Mouse (Mus musculus) left cerebral cortex, adult 9 months (tissue): ENCODE data around the gene Phyhipl.

Source experiments
- DNase-seq, 2 experiments: peaks; one replicate each; pipeline ENCODE4 v3.0.0; 2022; ENCODE audit warnings: low spot score in 2 of 2

Phyhipl gene

DNA sequence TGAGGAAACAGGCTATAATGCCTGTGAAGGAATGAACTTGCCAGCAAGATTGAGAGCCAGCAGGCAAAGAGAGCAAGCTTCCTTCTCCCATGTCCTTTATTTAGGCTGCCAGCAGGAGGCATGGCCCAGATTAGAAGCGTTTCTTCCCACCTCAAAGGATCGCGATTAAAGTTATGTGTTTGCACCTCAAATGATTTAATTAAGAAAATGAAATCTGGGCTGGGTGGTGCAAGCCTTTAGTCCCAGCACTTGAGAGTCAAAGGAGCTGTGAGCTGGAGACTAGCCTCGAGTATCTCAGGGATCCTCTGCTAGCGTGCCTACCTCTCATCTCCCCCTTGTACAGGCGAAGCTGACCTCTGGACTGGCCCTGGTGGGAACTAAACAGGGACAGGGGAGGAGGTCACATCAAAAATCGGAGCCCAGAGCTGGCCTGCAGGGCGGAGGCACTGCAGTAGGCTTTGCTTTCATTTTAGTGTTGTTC, 122.4 kb downstream of the Phyhipl start:
- DNase-seq: peak in 1 of 2 experiments; percentile 48

DNA sequence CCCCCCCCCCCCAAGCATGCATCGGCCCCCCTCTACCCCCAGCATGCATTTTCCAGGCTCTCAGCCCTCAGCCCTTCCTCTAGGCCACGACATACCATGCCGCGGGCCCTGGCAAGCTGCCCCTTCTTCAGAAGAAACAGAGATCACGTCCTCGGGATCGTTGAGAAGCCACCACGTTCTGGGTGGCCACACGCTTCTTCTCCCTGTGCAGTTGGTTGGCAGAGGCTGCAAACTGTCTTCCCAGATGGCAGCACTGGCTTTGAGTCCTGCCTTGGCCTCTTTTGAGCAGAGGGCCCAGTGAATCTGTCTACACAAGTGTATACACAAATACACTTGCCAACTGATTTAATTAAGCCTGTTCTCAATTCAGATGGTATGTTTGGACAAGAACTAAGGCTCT, 123.5 kb downstream of the Phyhipl start:
- DNase-seq: peak in 1 of 2 experiments; percentile 38

DNA sequence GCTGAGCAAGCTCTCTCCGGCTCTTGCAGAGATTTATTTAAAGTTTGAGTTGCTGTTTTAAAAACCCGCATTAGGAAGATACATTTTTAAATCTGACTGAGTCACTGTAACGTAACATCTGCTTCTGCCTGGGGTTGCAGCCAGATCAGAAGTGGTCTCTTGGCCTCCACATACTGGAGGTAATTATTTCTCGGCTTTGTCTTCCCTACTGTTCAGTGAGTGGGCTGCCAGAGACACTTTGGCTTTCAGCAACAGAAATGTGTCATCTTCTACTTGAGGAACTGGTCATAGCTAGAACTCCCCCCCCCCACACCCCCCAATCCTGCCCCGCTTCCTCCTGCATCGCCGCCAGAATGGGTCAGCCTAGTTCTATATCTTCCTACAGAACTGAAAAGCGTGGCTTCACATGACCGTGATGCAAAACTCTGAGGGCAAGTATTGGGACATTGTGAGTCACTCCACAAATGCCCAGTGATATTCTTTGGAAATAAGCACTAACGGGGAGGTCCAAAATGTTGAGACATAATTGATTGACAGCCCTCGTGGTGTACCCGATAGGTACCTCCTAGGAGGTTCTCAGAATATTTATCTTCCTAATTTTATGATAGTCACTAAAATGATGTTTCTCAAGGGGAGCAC, 125.5 kb downstream of the Phyhipl start:
- peak in 1 of 2 experiments; percentile 63 for DNase-seq

DNA sequence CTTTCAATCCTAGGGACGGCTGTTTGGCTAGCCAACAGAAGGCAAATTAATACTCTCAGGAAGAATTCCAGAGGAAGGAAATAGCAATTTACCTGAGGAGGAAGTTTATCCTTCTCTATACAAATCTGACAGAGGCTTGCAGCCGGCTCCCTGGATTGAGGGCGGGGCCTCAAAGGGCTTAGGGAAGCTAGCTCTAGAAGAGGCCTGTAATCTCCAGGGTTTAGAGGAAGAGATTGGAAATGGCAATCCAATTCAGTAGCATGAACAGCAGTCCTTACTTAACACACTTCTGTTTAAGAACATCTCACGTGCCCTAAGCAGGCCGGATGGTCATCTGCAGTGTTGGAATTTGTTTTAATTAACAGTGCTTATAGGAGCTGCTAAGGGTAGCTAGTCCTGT, 134.4 kb downstream of the Phyhipl start:
- no peak for DNase-seq

DNA sequence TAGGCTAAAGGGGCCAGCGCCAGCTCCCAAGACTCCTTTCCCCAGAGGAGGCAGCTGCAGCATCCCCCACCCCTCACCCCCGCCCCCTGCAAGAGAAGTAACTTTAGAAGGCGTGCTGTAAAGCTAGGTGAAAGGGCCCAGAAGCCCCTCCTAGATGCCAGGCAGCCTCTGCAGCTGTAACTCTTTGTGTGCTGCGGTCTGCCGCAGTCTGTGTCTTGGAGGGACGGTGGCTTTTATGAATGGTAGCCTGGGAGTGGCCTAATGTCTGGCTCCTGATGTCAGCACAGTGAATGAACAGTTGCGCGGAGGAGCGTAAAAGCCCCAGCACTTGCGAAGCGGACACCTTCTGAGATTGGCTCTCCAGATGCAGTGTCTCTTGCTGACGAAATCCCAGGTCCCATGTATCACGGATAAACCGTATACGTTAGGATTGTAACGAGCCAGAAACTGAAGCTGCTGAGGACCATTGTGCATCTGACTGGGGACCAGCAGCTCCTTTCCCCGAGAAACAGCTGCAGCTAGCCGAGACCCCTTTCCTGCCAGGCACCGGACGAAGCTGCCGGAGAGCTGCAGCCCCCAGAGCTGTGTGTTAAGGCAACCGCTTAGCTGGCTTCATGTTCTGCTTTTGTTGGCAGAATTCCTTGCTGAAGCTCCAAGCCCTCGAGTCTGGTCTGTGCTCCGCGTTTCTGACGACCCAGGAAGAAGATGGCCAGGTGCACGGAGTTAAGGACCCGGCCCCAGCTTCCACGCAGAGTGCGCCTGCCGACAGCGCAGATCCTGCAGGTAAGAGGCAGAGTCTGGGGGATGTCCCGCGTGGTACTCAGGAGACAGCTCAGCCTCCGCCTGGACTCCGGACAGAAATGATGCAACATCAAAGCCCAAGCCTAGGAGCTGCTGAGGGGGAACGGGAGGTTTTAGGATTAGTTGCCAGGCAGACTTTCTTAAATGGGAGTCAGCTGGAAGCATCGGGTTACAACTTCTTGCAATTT, 135.3 kb downstream of the Phyhipl start:
- DNase-seq: peak in 1 of 2 experiments; percentile 62

DNA sequence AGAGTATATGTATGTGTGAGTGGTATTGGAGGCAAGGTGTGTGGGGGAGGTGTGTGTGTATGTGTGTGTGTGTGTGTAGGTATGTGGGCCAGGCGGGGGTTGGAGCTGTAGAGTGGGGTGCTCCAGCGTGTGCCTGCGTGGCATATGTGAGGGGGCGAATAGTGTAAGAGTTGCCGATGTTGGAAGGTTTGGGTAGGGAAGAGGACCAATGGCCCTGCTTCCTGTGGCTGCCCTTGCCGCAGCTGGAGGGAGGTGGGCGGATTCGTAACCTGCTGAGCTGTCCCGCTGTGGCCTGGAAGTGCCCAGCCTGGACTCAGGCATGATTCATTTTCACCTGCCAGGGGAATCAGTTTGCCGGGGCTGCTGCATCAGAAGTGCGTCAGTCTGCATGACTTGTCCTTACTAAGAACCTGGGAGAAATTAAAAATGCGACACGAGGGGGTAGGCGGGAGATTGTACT, 136.1 kb downstream of the Phyhipl start:
- DNase-seq: peak in 1 of 2 experiments; percentile 60

DNA sequence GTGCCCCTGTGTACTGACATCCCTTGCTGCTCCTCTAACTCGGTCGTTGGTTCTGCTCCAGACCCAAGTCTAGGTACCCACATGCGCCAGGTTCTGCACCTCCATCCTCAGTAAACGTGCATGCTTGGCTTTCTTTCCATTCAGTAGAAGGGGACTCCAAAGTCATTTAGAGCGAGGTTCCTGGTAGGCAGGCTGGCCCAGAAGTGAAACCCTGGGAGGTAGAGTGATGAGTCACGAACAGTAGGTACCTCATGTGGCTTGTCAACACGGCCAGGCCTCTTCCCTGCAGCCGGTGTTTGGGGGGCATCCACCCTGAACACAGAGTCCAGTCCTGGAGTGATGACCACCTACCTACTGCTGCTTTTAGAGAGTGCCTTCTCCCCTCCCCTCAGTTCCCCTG, 139.1 kb downstream of the Phyhipl start:
- no peak for DNase-seq

DNA sequence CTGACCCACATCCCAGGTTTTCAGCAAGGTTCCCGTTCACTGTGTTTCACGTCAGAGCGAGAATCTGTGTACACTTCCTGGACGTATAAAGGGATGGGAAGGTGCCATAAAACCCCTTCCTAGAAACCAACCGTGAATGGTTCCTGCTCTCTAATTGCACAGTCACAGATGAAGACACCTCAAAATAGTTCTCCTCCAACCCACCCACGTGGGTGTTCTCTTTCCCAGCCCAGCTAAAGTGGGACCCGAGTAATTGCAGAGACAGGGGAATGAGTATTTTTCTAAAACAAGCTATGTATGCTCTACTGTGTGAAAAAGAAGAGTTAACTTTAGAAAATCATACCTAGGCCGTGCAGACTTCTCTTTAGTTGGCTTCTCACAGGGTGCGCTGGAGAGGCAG, 140.9 kb downstream of the Phyhipl start:
- DNase-seq: peak in 1 of 2 experiments; percentile 50

DNA sequence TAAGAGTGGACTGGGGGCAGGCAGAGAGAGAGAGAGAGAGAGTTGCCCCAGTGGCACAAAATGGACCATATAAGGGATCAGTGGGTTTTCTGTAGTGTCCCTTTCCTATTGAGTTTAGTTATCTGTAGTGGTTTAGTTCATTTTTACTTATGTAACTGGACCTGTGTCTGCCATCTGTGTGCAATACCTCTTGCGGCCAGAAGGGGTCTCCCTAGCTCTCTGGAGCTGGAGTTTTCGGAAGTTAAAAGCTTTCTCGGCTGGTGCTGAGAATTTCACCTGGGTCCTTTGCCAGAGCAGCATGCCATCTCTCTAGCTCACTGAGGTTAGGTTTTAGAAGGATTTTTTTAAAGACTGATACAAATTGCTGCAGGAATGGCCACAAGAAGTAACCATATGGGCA, 147.9 kb downstream of the Phyhipl start:
- DNase-seq: no peak
